Mouse (Mus musculus): ENCODE data around the gene Gm13278. TPM values are rescaled to one million over a fixed set of nuclear protein-coding genes. Genes with fewer than 3 reads are reported as not detected.
A peak's percentile ranks its signal among the peaks of the same experiment; 100 is the strongest.
"Not testable (repeated sequence)": the region's sequence is repeated elsewhere in the genome, so short reads cannot be mapped to it uniquely, and the experiment has no call there.

Gm13278 gene
- polyA plus RNA-seq, 1 experiment from 2014 or later = not detected

DNA sequence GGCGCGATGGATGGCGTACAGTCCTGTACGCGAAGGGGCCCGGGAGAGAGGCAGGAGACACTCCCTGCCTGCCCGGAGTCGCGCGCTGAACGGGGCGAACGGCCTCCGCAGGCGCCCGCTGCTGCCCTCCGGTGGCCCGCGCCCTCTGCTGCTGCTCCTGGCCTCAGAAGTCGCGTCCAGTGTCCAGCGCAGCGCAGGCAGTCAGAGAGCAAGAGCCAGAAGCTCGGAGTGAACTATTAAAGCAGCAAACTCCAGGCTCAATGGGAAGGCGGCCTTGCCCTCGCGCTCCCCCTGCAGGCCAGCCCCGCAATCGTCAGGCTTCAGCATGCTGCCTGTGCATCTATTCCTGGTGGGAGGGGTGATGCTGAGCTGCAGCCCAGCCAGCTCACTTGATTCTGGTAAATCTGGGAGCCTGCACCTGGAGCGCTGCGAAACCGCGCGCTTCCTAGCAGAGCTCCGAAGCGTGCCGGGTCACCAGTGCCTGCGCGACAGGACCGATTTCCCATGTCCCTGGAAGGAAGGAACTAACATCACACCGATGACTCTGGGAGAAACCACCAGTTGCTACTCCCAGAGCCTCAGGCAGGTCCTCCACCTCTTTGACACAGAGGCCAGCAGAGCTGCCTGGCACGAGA lies 27.8 kb upstream of the Gm13278 start:
- H3K27ac ChIP-seq (replicated peaks); H3K27me3 ChIP-seq (replicated peaks; ENCODE audit: low read depth, poor library complexity, severe bottlenecking); H3K36me3 ChIP-seq (replicated peaks); H3K9me3 ChIP-seq; H3K4me1 ChIP-seq: not testable (repeated sequence)
- H3K4me3 ChIP-seq = peak overlapping the region; percentile 50
- DNase-seq (ENCODE audit: low spot score) = peak; percentile 81
- WGBS = 3% methylated on average over 42 of the region's 42 CpGs

DNA sequence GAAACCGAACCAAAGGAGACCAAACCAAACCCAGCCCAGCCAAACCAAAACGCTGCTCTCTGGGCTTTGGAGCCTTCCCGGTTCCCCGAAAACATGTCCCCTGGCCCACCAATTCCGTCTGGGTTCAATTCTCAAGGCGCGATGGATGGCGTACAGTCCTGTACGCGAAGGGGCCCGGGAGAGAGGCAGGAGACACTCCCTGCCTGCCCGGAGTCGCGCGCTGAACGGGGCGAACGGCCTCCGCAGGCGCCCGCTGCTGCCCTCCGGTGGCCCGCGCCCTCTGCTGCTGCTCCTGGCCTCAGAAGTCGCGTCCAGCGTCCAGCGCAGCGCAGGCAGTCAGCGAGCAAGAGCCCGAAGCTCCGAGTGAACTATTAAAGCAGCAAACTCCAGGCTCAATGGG lies 17.8 kb upstream of the Gm13278 start, which contains the start of gene Gm13290:
Gm13290 (plus strand) TSS at position 301 of the 400 bp plus-strand sequence.
- H3K4me3 ChIP-seq; H3K27ac ChIP-seq (replicated peaks); H3K36me3 ChIP-seq (replicated peaks); H3K9me3 ChIP-seq; H3K27me3 ChIP-seq (replicated peaks; ENCODE audit: low read depth, poor library complexity, severe bottlenecking); H3K4me1 ChIP-seq; DNase-seq (ENCODE audit: low spot score): not testable (repeated sequence)
- no CpG with 5 or more reads among the region's 32 CpGs for WGBS

DNA sequence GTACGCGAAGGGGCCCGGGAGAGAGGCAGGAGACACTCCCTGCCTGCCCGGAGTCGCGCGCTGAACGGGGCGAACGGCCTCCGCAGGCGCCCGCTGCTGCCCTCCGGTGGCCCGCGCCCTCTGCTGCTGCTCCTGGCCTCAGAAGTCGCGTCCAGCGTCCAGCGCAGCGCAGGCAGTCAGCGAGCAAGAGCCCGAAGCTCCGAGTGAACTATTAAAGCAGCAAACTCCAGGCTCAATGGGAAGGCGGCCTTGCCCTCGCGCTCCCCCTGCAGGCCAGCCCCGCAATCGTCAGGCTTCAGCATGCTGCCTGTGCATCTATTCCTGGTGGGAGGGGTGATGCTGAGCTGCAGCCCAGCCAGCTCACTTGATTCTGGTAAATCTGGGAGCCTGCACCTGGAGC lies 14.7 kb upstream of the Gm13278 start, which contains the start of gene Gm13289:
Gm13289 (plus strand) TSS at position 301 of the 400 bp plus-strand sequence.
- not testable (repeated sequence) for H3K4me1 ChIP-seq; H3K36me3 ChIP-seq (replicated peaks); H3K4me3 ChIP-seq; H3K27me3 ChIP-seq (replicated peaks; ENCODE audit: low read depth, poor library complexity, severe bottlenecking); H3K9me3 ChIP-seq; DNase-seq (ENCODE audit: low spot score); H3K27ac ChIP-seq (replicated peaks)
- no CpG with 5 or more reads among the region's 29 CpGs for WGBS

DNA sequence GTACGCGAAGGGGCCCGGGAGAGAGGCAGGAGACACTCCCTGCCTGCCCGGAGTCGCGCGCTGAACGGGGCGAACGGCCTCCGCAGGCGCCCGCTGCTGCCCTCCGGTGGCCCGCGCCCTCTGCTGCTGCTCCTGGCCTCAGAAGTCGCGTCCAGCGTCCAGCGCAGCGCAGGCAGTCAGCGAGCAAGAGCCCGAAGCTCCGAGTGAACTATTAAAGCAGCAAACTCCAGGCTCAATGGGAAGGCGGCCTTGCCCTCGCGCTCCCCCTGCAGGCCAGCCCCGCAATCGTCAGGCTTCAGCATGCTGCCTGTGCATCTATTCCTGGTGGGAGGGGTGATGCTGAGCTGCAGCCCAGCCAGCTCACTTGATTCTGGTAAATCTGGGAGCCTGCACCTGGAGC lies 11.8 kb upstream of the Gm13278 start, which contains the start of gene Gm13272:
Gm13272 (plus strand) TSS at position 301 of the 400 bp plus-strand sequence.
- no CpG with 5 or more reads among the region's 29 CpGs for WGBS

GRCm38 (mm10) chr4:88780320-88780719 lies 11.0 kb upstream of the Gm13278 start:
- DNase-seq (ENCODE audit: low spot score); H3K27me3 ChIP-seq (replicated peaks; ENCODE audit: low read depth, poor library complexity, severe bottlenecking); H3K4me3 ChIP-seq; H3K36me3 ChIP-seq (replicated peaks); H3K9me3 ChIP-seq; H3K27ac ChIP-seq (replicated peaks); H3K4me1 ChIP-seq: not testable (repeated sequence)
- WGBS = 42% methylated on average over 16 of the region's 18 CpGs

More for the DNA sequence above, 11.8 kb upstream of the Gm13278 start, which contains the start of gene Gm13272:
- H3K27me3 ChIP-seq (replicated peaks; ENCODE audit: low read depth, poor library complexity, severe bottlenecking); H3K36me3 ChIP-seq (replicated peaks); H3K9me3 ChIP-seq; H3K27ac ChIP-seq (replicated peaks); H3K4me3 ChIP-seq; DNase-seq (ENCODE audit: low spot score); H3K4me1 ChIP-seq: not testable (repeated sequence)

DNA sequence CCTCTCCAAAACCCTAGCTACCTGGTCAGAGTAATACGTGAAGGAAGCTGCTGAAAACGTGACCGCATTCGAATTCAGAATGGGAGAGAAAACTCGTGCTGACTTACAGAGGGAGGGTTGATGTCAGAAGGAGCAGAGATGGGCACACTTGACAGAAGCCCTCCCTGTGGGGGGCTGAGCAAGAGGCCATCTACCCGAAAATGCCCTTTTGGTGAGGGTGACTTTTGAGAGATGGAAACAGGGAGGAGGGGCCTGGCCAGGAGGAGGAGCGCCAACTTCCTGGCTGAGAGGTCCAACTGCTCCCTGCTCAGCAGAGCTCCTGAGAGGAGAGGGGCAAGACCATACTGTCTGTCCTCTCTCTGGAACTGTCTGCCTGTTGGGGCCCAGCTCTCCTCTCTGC lies 9.5 kb upstream of the Gm13278 start, which contains the start of gene Ifnz:
Ifnz (plus strand) TSS at position 301 of the 400 bp plus-strand sequence.
- not testable (repeated sequence) for H3K4me1 ChIP-seq; DNase-seq (ENCODE audit: low spot score); H3K27me3 ChIP-seq (replicated peaks; ENCODE audit: low read depth, poor library complexity, severe bottlenecking); H3K36me3 ChIP-seq (replicated peaks); H3K27ac ChIP-seq (replicated peaks); H3K9me3 ChIP-seq
- 24% methylated on average over 5 of the region's 7 CpGs for WGBS
- H3K4me3 ChIP-seq = peak within 1 kb of the TSS; percentile 40; the same call in 1 of the 2 replicates

DNA sequence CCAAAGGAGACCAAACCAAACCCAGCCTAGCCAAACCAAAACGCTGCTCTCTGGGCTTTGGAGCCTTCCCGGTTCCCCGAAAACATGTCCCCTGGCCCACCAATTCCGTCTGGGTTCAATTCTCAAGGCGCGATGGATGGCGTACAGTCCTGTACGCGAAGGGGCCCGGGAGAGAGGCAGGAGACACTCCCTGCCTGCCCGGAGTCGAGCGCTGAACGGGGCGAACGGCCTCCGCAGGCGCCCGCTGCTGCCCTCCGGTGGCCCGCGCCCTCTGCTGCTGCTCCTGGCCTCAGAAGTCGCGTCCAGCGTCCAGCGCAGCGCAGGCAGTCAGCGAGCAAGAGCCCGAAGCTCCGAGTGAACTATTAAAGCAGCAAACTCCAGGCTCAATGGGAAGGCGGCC lies 9.0 kb upstream of the Gm13278 start:
- WGBS = 2% methylated on average over 15 of the region's 31 CpGs
- H3K4me3 ChIP-seq = peak overlapping the region; percentile 40; the same call in 1 of the 2 replicates

GRCm38 (mm10) chr4:88785409-88785808 lies 5.9 kb upstream of the Gm13278 start, which contains the start of gene Gm13276:
Gene Gm13276 (plus strand): TSS chr4:88785709.
- not testable (repeated sequence) for H3K4me3 ChIP-seq; H3K27me3 ChIP-seq (replicated peaks; ENCODE audit: low read depth, poor library complexity, severe bottlenecking)

More for the DNA sequence above, 9.0 kb upstream of the Gm13278 start:
- not testable (repeated sequence) for H3K4me1 ChIP-seq; DNase-seq (ENCODE audit: low spot score); H3K9me3 ChIP-seq; H3K27ac ChIP-seq (replicated peaks); H3K36me3 ChIP-seq (replicated peaks); H3K27me3 ChIP-seq (replicated peaks; ENCODE audit: low read depth, poor library complexity, severe bottlenecking)

DNA sequence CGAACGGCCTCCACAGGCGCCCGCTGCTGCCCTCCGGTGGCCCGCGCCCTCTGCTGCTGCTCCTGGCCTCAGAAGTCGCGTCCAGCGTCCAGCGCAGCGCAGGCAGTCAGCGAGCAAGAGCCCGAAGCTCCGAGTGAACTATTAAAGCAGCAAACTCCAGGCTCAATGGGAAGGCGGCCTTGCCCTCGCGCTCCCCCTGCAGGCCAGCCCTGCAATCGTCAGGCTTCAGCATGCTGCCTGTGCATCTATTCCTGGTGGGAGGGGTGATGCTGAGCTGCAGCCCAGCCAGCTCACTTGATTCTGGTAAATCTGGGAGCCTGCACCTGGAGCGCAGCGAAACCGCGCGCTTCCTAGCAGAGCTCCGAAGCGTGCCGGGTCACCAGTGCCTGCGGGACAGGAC lies 2.9 kb upstream of the Gm13278 start, which contains the start of gene Gm13277:
Gm13277 (plus strand) TSS at position 231 of the 400 bp plus-strand sequence.
- not testable (repeated sequence) for H3K4me3 ChIP-seq; H3K36me3 ChIP-seq (replicated peaks); H3K27ac ChIP-seq (replicated peaks); DNase-seq (ENCODE audit: low spot score); H3K9me3 ChIP-seq; H3K4me1 ChIP-seq; H3K27me3 ChIP-seq (replicated peaks; ENCODE audit: low read depth, poor library complexity, severe bottlenecking)
- 0% methylated on average over 4 of the region's 28 CpGs for WGBS

More at GRCm38 (mm10) chr4:88785409-88785808, 5.9 kb upstream of the Gm13278 start, which contains the start of gene Gm13276:
- not testable (repeated sequence) for H3K9me3 ChIP-seq; H3K4me1 ChIP-seq; H3K36me3 ChIP-seq (replicated peaks); H3K27ac ChIP-seq (replicated peaks); DNase-seq (ENCODE audit: low spot score)
- WGBS = no CpG with 5 or more reads among the region's 27 CpGs

GRCm38 (mm10) chr4:88793936-88794675 lies 2.8 kb downstream of the Gm13278 start, which contains the start of gene Gm13275:
Gene Gm13275 (plus strand): TSS chr4:88794487.
- WGBS = 2% methylated on average over 19 of the region's 52 CpGs
- not testable (repeated sequence) for H3K36me3 ChIP-seq (replicated peaks); H3K4me1 ChIP-seq; DNase-seq (ENCODE audit: low spot score); H3K27ac ChIP-seq (replicated peaks); H3K4me3 ChIP-seq; H3K27me3 ChIP-seq (replicated peaks; ENCODE audit: low read depth, poor library complexity, severe bottlenecking); H3K9me3 ChIP-seq

DNA sequence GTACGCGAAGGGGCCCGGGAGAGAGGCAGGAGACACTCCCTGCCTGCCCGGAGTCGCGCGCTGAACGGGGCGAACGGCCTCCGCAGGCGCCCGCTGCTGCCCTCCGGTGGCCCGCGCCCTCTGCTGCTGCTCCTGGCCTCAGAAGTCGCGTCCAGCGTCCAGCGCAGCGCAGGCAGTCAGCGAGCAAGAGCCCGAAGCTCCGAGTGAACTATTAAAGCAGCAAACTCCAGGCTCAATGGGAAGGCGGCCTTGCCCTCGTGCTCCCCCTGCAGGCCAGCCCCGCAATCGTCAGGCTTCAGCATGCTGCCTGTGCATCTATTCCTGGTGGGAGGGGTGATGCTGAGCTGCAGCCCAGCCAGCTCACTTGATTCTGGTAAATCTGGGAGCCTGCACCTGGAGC lies 5.7 kb downstream of the Gm13278 start, which contains the start of gene Gm13279:
Gm13279 (plus strand) TSS at position 301 of the 400 bp plus-strand sequence.
- H3K4me3 ChIP-seq; DNase-seq (ENCODE audit: low spot score); H3K4me1 ChIP-seq; H3K36me3 ChIP-seq (replicated peaks); H3K9me3 ChIP-seq; H3K27me3 ChIP-seq (replicated peaks; ENCODE audit: low read depth, poor library complexity, severe bottlenecking); H3K27ac ChIP-seq (replicated peaks): not testable (repeated sequence)
- whole genome bisulfite sequencing = no CpG with 5 or more reads among the region's 28 CpGs

DNA sequence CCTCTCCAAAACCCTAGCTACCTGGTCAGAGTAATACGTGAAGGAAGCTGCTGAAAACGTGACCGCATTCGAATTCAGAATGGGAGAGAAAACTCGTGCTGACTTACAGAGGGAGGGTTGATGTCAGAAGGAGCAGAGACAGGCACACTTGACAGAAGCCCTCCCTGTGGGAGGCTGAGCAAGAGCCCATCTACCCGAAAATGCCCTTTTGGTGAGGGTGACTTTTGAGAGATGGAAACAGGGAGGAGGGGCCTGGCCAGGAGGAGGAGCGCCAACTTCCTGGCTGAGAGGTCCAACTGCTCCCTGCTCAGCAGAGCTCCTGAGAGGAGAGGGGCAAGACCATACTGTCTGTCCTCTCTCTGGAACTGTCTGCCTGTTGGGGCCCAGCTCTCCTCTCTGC lies 8.0 kb downstream of the Gm13278 start, which contains the start of gene Gm13285:
Gm13285 (plus strand) TSS at position 301 of the 400 bp plus-strand sequence.
- not testable (repeated sequence) for H3K36me3 ChIP-seq (replicated peaks); DNase-seq (ENCODE audit: low spot score); H3K4me3 ChIP-seq; H3K27ac ChIP-seq (replicated peaks); H3K9me3 ChIP-seq; H3K4me1 ChIP-seq; H3K27me3 ChIP-seq (replicated peaks; ENCODE audit: low read depth, poor library complexity, severe bottlenecking)
- 9% methylated on average over 6 of the region's 7 CpGs for whole genome bisulfite sequencing

All from embryonic facial prominence, embryonic 10.5 days (tissue).